Comparison of ENCODE assay signal across 8 mouse cellular contexts in genomic region chr7:87246580-87246934, GRCm38 (mm10). TPM values are rescaled to one million over a fixed set of nuclear protein-coding genes. Genes with fewer than 3 reads are reported as not detected.
DNase-seq lines count a peak whose midpoint lies in the region; ATAC-seq lines count a peak whose summit lies in the region.

No protein-coding gene starts in this region.

- intact Hi-C loops in heart, postnatal 10 days (cut with DNase I), result no loop called here

- peak overlapping the region; percentile 96 for H3K27ac ChIP-seq in forebrain, embryonic 10.5 days
- H3K27ac ChIP-seq in midbrain, embryonic 10.5 days (replicated peaks), result peak overlapping the region; percentile 92

- H3K9me3 ChIP-seq in forebrain, embryonic 10.5 days, result no peaks in the 10 kb centered on the region
- H3K9me3 ChIP-seq in midbrain, embryonic 10.5 days (replicated peaks), result no peaks in the 10 kb centered on the region

- ATAC-seq in cerebellum, adult (ENCODE audit: insufficient number of reproducible peaks, low FRiP score, low TSS enrichment), result no peak

- H3K4me1 ChIP-seq in forebrain, embryonic 10.5 days, result peaks cover 7% of the 10 kb centered on the region
- H3K4me1 ChIP-seq in midbrain, embryonic 10.5 days, result peaks cover 8% of the 10 kb centered on the region; the same call in 1 of the 2 replicates

- no peaks in the 10 kb centered on the region for H3K27me3 ChIP-seq in forebrain, embryonic 10.5 days (ENCODE audit: poor library complexity, severe bottlenecking)
- H3K27me3 ChIP-seq in midbrain, embryonic 10.5 days (ENCODE audit: low read depth, poor library complexity, severe bottlenecking), result no peaks in the 10 kb centered on the region

- no peaks in the 10 kb centered on the region for H3K36me3 ChIP-seq in forebrain, embryonic 10.5 days (replicated peaks)
- H3K36me3 ChIP-seq in midbrain, embryonic 10.5 days, result no peaks in the 10 kb centered on the region

- H3K4me3 ChIP-seq in forebrain, embryonic 10.5 days, result peak overlapping the region; percentile 73
- H3K4me3 ChIP-seq in midbrain, embryonic 10.5 days, result peak overlapping the region; percentile 69

- DNase-seq in urinary bladder, postnatal 14 days (ENCODE audit: low spot score), result peak; percentile 49
- DNase-seq in urinary bladder, adult 2 months (ENCODE audit: low spot score), result no peak
- peak; percentile 70 for DNase-seq in forebrain, embryonic 10.5 days (ENCODE audit: extremely low spot score, low spot score)
- peak; percentile 59 to 71 for DNase-seq in heart, postnatal 10 days
- DNase-seq in kidney, postnatal 36 days, result peak; percentile 82 to 85
- peak; percentile 81 for DNase-seq in midbrain, embryonic 10.5 days (ENCODE audit: low spot score)
- DNase-seq in testis, postnatal 14 days (ENCODE audit: low spot score), result peak; percentile 14

- under 1% methylated on average over 30 of the region's 30 CpGs for WGBS in forebrain, embryonic 10.5 days
- WGBS in midbrain, embryonic 10.5 days, result under 1% methylated on average over 30 of the region's 30 CpGs

RNA-seq across cellular contexts. Expression of gene Nox4, which starts 0.7 kb away (rescaled TPM):
- 1.7 and 2.1 TPM in 2 replicates for polyA plus RNA-seq in urinary bladder, adult 2 months (2012; rRNA removed)
- 3.6 and 4.0 TPM in 2 replicates for polyA plus RNA-seq in forebrain, embryonic 10.5 days (2016; fragmentation: Nextera tagmentation; extraction: Ambion mirVana)
- 1 to 10 TPM; 2.0 to 2.3 TPM for total RNA-seq in heart, postnatal 10 days (2021)
- polyA plus RNA-seq in midbrain, embryonic 10.5 days (2016; fragmentation: Nextera tagmentation; extraction: Ambion mirVana), result 3.2 and 3.5 TPM in 2 replicates
